Mouse (Mus musculus) forebrain, embryonic 16.5 days (tissue): ENCODE measurements around the gene Gpr37l1. TPM values are rescaled to one million over a fixed set of nuclear protein-coding genes. Genes with fewer than 3 reads are reported as not detected.
A peak's percentile ranks its signal among the peaks of the same experiment; 100 is the strongest.

Source experiments
- ATAC-seq: fragments of 200-750 bp; cut with Nextera tagmentation; 2 replicates; pipeline ENCODE4 v1.8.0; 2017; ENCODE audit warnings: mild to moderate bottlenecking, moderate library complexity
- H3K27ac ChIP-seq: fragments of 300-500 bp; sonication (generic); 2 replicates; pipeline ENCODE4 v1.5.1; 2014; ENCODE audit warnings: low read length, control low read depth
- H3K27me3 ChIP-seq: fragments of 300-500 bp; sonication (generic); replicated peaks from 2 replicates; pipeline ENCODE4 v1.6.1; 2014; ENCODE audit warnings: low read length; ENCODE audit not compliant: control insufficient read depth, insufficient read depth
- H3K36me3 ChIP-seq: fragments of 300-500 bp; sonication (generic); 2 replicates; pipeline ENCODE4 v1.6.1; 2014; ENCODE audit not compliant: control insufficient read depth, insufficient read depth
- H3K4me1 ChIP-seq: fragments of 300-500 bp; sonication (generic); replicated peaks from 2 replicates; pipeline ENCODE4 v1.6.1; 2014; ENCODE audit warnings: low read length; ENCODE audit not compliant: control insufficient read depth, insufficient read depth
- H3K4me2 ChIP-seq: fragments of 300-500 bp; sonication (generic); 2 replicates; pipeline ENCODE4 v1.6.1; 2014; ENCODE audit warnings: mild to moderate bottlenecking, low read length, control low read depth
- H3K4me3 ChIP-seq: fragments of 300-500 bp; sonication (generic); replicated peaks from 2 replicates; pipeline ENCODE4 v1.5.1; 2014; ENCODE audit warnings: mild to moderate bottlenecking, low read length, control low read depth
- H3K9ac ChIP-seq: fragments of 300-500 bp; sonication (generic); replicated peaks from 2 replicates; pipeline ENCODE4 v1.6.1; 2014; ENCODE audit warnings: low read depth, low read length, control low read depth
- H3K9me3 ChIP-seq: fragments of 300-500 bp; sonication (generic); 2 replicates; pipeline ENCODE4 v1.6.1; 2016; ENCODE audit warnings: low read length; ENCODE audit not compliant: control insufficient read depth
- WGBS: fragments of 180-500 bp; shearing (Covaris S2); extraction: QIAGEN DNeasy Blood & Tissue Kit; methylation state at CpG from one replicate; pipeline ENCODE4 v1.1.7; 2014; 5-methylcytosine and 5-hydroxymethylcytosine counted together
- polyA plus RNA-seq: library from polyadenylated mRNA; unstranded; fragments of >200 nt; fragmentation: Nextera tagmentation; extraction: Ambion mirVana; gene quantifications from 2 replicates; pipeline ENCODE4 v1.2.1, GENCODE M21; 2015

Gpr37l1 gene
- polyA plus RNA-seq, 1 experiment from 2014 or later = 0.24 TPM

- Histone ChIP-seq H3K4me2 (peak within 1 kb of the TSS; percentile 93), H3K36me3 (no peaks in the 10 kb centered on the region), H3K27me3 (no peaks in the 10 kb centered on the region), H3K4me1 (peaks cover 36% of the 10 kb centered on the region), H3K9ac (peak within 1 kb of the TSS; percentile 99), H3K27ac (peak within 1 kb of the TSS; percentile 95), H3K9me3 (no peaks in the 10 kb centered on the region), H3K4me3 (peak within 1 kb of the TSS; percentile 100)
- WGBS = under 1% methylated on average over 77 of the region's 78 CpGs
- peak; percentile 87 for ATAC-seq
Measured at GRCm38 (mm10) chr1:135146077-135146945, 21.2 kb downstream of the Gpr37l1 start, which contains the start of gene Arl8a. Gene Arl8a, plus strand, starts transcription at chr1:135146824.

GRCm38 (mm10) chr1:135143940-135144339 is 23.5 kb downstream of the Gpr37l1 start:
- H3K36me3 ChIP-seq = no peaks in the 10 kb centered on the region
- 85% methylated on average over 2 of the region's 2 CpGs for WGBS
- no peaks in the 10 kb centered on the region for H3K9me3 ChIP-seq
- H3K4me1 ChIP-seq = peaks cover 17% of the 10 kb centered on the region
- no peak overlapping the region for H3K4me2 ChIP-seq
- H3K27me3 ChIP-seq = no peaks in the 10 kb centered on the region
- no peak overlapping the region for H3K9ac ChIP-seq
- H3K27ac ChIP-seq = no peak overlapping the region
- no peak overlapping the region for H3K4me3 ChIP-seq
- ATAC-seq = no peak

GRCm38 (mm10) chr1:135142452-135142851 is 25.0 kb downstream of the Gpr37l1 start:
- WGBS = 70% methylated on average over 2 of the region's 2 CpGs
- H3K27me3 ChIP-seq = no peaks in the 10 kb centered on the region
- H3K27ac ChIP-seq = no peak overlapping the region
- no peak overlapping the region for H3K9ac ChIP-seq
- no peaks in the 10 kb centered on the region for H3K9me3 ChIP-seq
- no peaks in the 10 kb centered on the region for H3K36me3 ChIP-seq
- no peak for ATAC-seq
- H3K4me2 ChIP-seq = no peak overlapping the region
- H3K4me1 ChIP-seq = peaks cover 7% of the 10 kb centered on the region
- H3K4me3 ChIP-seq = no peak overlapping the region

GRCm38 (mm10) chr1:135139906-135140305 is 27.6 kb downstream of the Gpr37l1 start:
- Histone ChIP-seq H3K36me3 (no peaks in the 10 kb centered on the region), H3K4me1 (no peaks in the 10 kb centered on the region), H3K4me2 (no peak overlapping the region), H3K9me3 (no peaks in the 10 kb centered on the region), H3K27ac (no peak overlapping the region), H3K27me3 (no peaks in the 10 kb centered on the region), H3K9ac (no peak overlapping the region), H3K4me3 (no peak overlapping the region)
- no peak for ATAC-seq
- WGBS = 61% methylated on average over 2 of the region's 2 CpGs

- no peak overlapping the region for H3K4me2 ChIP-seq
- ATAC-seq = peak; percentile 47
- no peaks in the 10 kb centered on the region for H3K4me1 ChIP-seq
- H3K4me3 ChIP-seq = no peak overlapping the region
- no peak overlapping the region for H3K27ac ChIP-seq
- no peaks in the 10 kb centered on the region for H3K36me3 ChIP-seq
- no peak overlapping the region for H3K9ac ChIP-seq
- H3K9me3 ChIP-seq = no peaks in the 10 kb centered on the region
- no peaks in the 10 kb centered on the region for H3K27me3 ChIP-seq
- 3% methylated on average over 1 of the region's 1 CpGs for WGBS
Measured at GRCm38 (mm10) chr1:135136500-135136899, 31.0 kb downstream of the Gpr37l1 start.

GRCm38 (mm10) chr1:135135111-135135787 is 32.2 kb downstream of the Gpr37l1 start:
- no peak overlapping the region for H3K4me2 ChIP-seq
- H3K9ac ChIP-seq = no peak overlapping the region
- no peak overlapping the region for H3K27ac ChIP-seq
- H3K27me3 ChIP-seq = no peaks in the 10 kb centered on the region
- 89% methylated on average over 8 of the region's 8 CpGs for WGBS
- H3K4me1 ChIP-seq = no peaks in the 10 kb centered on the region
- no peak overlapping the region for H3K4me3 ChIP-seq
- ATAC-seq = no peak
- H3K9me3 ChIP-seq = no peaks in the 10 kb centered on the region
- H3K36me3 ChIP-seq = no peaks in the 10 kb centered on the region

- Histone ChIP-seq H3K27ac (no peak overlapping the region), H3K9ac (no peak overlapping the region), H3K27me3 (no peaks in the 10 kb centered on the region), H3K9me3 (no peaks in the 10 kb centered on the region), H3K4me1 (no peaks in the 10 kb centered on the region), H3K36me3 (no peaks in the 10 kb centered on the region), H3K4me3 (no peak overlapping the region), H3K4me2 (no peak overlapping the region)
- WGBS = 82% methylated on average over 10 of the region's 10 CpGs
- ATAC-seq = no peak
Measured at GRCm38 (mm10) chr1:135133678-135134435, 33.6 kb downstream of the Gpr37l1 start.

GRCm38 (mm10) chr1:135132893-135133369 is 34.5 kb downstream of the Gpr37l1 start:
- H3K4me3 ChIP-seq = no peak overlapping the region
- 84% methylated on average over 9 of the region's 9 CpGs for WGBS

GRCm38 (mm10) chr1:135132473-135132872 is 35.0 kb downstream of the Gpr37l1 start, which contains the start of gene Ptpn7:
Gene Ptpn7, plus strand, starts transcription at chr1:135132700.
- Histone ChIP-seq H3K9me3 (no peaks in the 10 kb centered on the region), H3K27me3 (no peaks in the 10 kb centered on the region), H3K36me3 (no peaks in the 10 kb centered on the region), H3K4me2 (no peak within 1 kb of the TSS), H3K4me3 (no peak within 1 kb of the TSS), H3K9ac (no peak within 1 kb of the TSS), H3K27ac (no peak within 1 kb of the TSS), H3K4me1 (no peaks in the 10 kb centered on the region)
- 35% methylated on average over 10 of the region's 10 CpGs for WGBS
- no peak for ATAC-seq

More at GRCm38 (mm10) chr1:135132893-135133369, 34.5 kb downstream of the Gpr37l1 start:
- no peaks in the 10 kb centered on the region for H3K4me1 ChIP-seq
- no peaks in the 10 kb centered on the region for H3K27me3 ChIP-seq
- H3K9me3 ChIP-seq = no peaks in the 10 kb centered on the region
- H3K9ac ChIP-seq = no peak overlapping the region
- H3K4me2 ChIP-seq = no peak overlapping the region
- H3K36me3 ChIP-seq = no peaks in the 10 kb centered on the region
- no peak for ATAC-seq
- no peak overlapping the region for H3K27ac ChIP-seq
